Mouse (Mus musculus) midbrain, embryonic 10.5 days (tissue): ENCODE measurements around the gene Deup1. TPM values are rescaled to one million over a fixed set of nuclear protein-coding genes. Genes with fewer than 3 reads are reported as not detected.

Experiments
- DNase-seq: peaks from one replicate; pipeline ENCODE4 v3.0.0-alpha.2; 2017; ENCODE audit warnings: low spot score
- H3K27ac ChIP-seq: fragments of 300-500 bp; sonication (generic); replicated peaks from 2 replicates; pipeline ENCODE4 v1.5.1; 2016; ENCODE audit warnings: mild to moderate bottlenecking
- H3K27me3 ChIP-seq: fragments of 300-500 bp; sonication (generic); 2 replicates; pipeline ENCODE4 v1.6.1; 2016; ENCODE audit warnings: low read depth, mild to moderate bottlenecking; ENCODE audit not compliant: poor library complexity, severe bottlenecking
- H3K36me3 ChIP-seq: fragments of 300-500 bp; sonication (generic); 2 replicates; pipeline ENCODE4 v1.6.1; 2016; ENCODE audit warnings: mild to moderate bottlenecking, moderate library complexity
- H3K4me1 ChIP-seq: fragments of 300-500 bp; sonication (generic); 2 replicates; pipeline ENCODE4 v1.6.1; 2016
- H3K4me3 ChIP-seq: fragments of 300-500 bp; sonication (generic); 2 replicates; pipeline ENCODE4 v1.5.1; 2016; ENCODE audit warnings: mild to moderate bottlenecking, moderate library complexity
- H3K9me3 ChIP-seq: fragments of 300-500 bp; sonication (generic); replicated peaks from 2 replicates; pipeline ENCODE4 v1.6.1; 2016; ENCODE audit warnings: mild to moderate bottlenecking
- WGBS: fragments of 180-500 bp; shearing (Covaris S2); methylation state at CpG from one replicate; pipeline ENCODE4 v1.1.7; 2016; 5-methylcytosine and 5-hydroxymethylcytosine counted together
- polyA plus RNA-seq: library from polyadenylated mRNA; unstranded; fragments of >200 nt; fragmentation: Nextera tagmentation; extraction: Ambion mirVana; gene quantifications from 2 replicates; pipeline ENCODE4 v1.2.1, GENCODE M21; 2016

Gene Deup1
- polyA plus RNA-seq, 1 experiment from 2014 or later = 0.48 TPM

GRCm38 (mm10) chr9:15525246-15525645, 102.5 kb downstream of the Deup1 start:
- no peak for DNase-seq
- Histone ChIP-seq H3K9me3 (no peaks in the 10 kb centered on the region), H3K4me1 (peaks cover 9% of the 10 kb centered on the region), H3K27me3 (no peaks in the 10 kb centered on the region), H3K4me3 (no peak overlapping the region), H3K27ac (no peak overlapping the region), H3K36me3 (peaks cover 4% of the 10 kb centered on the region; the same call in 1 of the 2 replicates)
- WGBS = 81% methylated on average over 8 of the region's 8 CpGs

GRCm38 (mm10) chr9:15523646-15524045, 104.1 kb downstream of the Deup1 start:
- H3K27me3 ChIP-seq = no peaks in the 10 kb centered on the region
- H3K36me3 ChIP-seq = peaks cover 4% of the 10 kb centered on the region; the same call in 1 of the 2 replicates
- DNase-seq = no peak
- 89% methylated on average over 6 of the region's 6 CpGs for WGBS
- no peaks in the 10 kb centered on the region for H3K9me3 ChIP-seq
- H3K27ac ChIP-seq = no peak overlapping the region
- 0 out of 2 replicates have a peak, but pooled peaks cover under 1% of the 10 kb centered on the region for H3K4me1 ChIP-seq
- H3K4me3 ChIP-seq = no peak overlapping the region

GRCm38 (mm10) chr9:15522887-15523286, 104.8 kb downstream of the Deup1 start:
- H3K4me1 ChIP-seq = no peaks in the 10 kb centered on the region
- 90% methylated on average over 5 of the region's 5 CpGs for WGBS
- no peaks in the 10 kb centered on the region for H3K9me3 ChIP-seq
- no peak overlapping the region for H3K4me3 ChIP-seq
- H3K36me3 ChIP-seq = peaks cover 4% of the 10 kb centered on the region; the same call in 1 of the 2 replicates
- no peak for DNase-seq
- H3K27me3 ChIP-seq = no peaks in the 10 kb centered on the region
- H3K27ac ChIP-seq = no peak overlapping the region

GRCm38 (mm10) chr9:15522348-15522747, 105.4 kb downstream of the Deup1 start:
- Histone ChIP-seq H3K9me3 (no peaks in the 10 kb centered on the region), H3K36me3 (peaks cover 4% of the 10 kb centered on the region; the same call in 1 of the 2 replicates), H3K4me1 (no peaks in the 10 kb centered on the region), H3K27me3 (no peaks in the 10 kb centered on the region), H3K4me3 (no peak overlapping the region), H3K27ac (no peak overlapping the region)
- WGBS = 93% methylated on average over 10 of the region's 10 CpGs
- no peak for DNase-seq

GRCm38 (mm10) chr9:15517979-15518378, 109.8 kb downstream of the Deup1 start:
- H3K9me3 ChIP-seq = no peaks in the 10 kb centered on the region
- no peak for DNase-seq
- 83% methylated on average over 4 of the region's 4 CpGs for WGBS
- H3K4me3 ChIP-seq = no peak overlapping the region
- no peak overlapping the region for H3K27ac ChIP-seq
- no peaks in the 10 kb centered on the region for H3K27me3 ChIP-seq
- H3K4me1 ChIP-seq = peaks cover 8% of the 10 kb centered on the region
- H3K36me3 ChIP-seq = no peaks in the 10 kb centered on the region

GRCm38 (mm10) chr9:15516007-15516406, 111.7 kb downstream of the Deup1 start:
- H3K27me3 ChIP-seq = no peaks in the 10 kb centered on the region
- no peaks in the 10 kb centered on the region for H3K9me3 ChIP-seq
- peaks cover 16% of the 10 kb centered on the region for H3K4me1 ChIP-seq
- no peaks in the 10 kb centered on the region for H3K36me3 ChIP-seq
- WGBS = 85% methylated on average over 2 of the region's 2 CpGs
- DNase-seq = no peak
- no peak overlapping the region for H3K4me3 ChIP-seq
- no peak overlapping the region for H3K27ac ChIP-seq

- H3K4me1 ChIP-seq = peaks cover 24% of the 10 kb centered on the region
- DNase-seq = no peak
- H3K9me3 ChIP-seq = no peaks in the 10 kb centered on the region
- H3K27ac ChIP-seq = no peak overlapping the region
- whole genome bisulfite sequencing = 61% methylated on average over 7 of the region's 7 CpGs
- no peaks in the 10 kb centered on the region for H3K27me3 ChIP-seq
- H3K4me3 ChIP-seq = no peak overlapping the region
- no peaks in the 10 kb centered on the region for H3K36me3 ChIP-seq
Measured at GRCm38 (mm10) chr9:15512918-15513317, 114.8 kb downstream of the Deup1 start.

- no peaks in the 10 kb centered on the region for H3K27me3 ChIP-seq
- H3K27ac ChIP-seq = no peak overlapping the region
- H3K36me3 ChIP-seq = no peaks in the 10 kb centered on the region
- H3K4me3 ChIP-seq = no peak overlapping the region
- H3K4me1 ChIP-seq = peaks cover 38% of the 10 kb centered on the region
- DNase-seq = no peak
- WGBS = 81% methylated on average over 3 of the region's 3 CpGs
- no peaks in the 10 kb centered on the region for H3K9me3 ChIP-seq
Measured at GRCm38 (mm10) chr9:15510557-15511310, 117.0 kb downstream of the Deup1 start.

Other genes starting within 250 kb of the Deup1 start
- gene Smco4, start 134.5 kb downstream of the Deup1 start, polyA plus RNA-seq = 1.3 and 2.2 TPM in 2 replicates
- 9.4 and 12.3 TPM in 2 replicates for gene Slc36a4, start 81.8 kb upstream of the Deup1 start, polyA plus RNA-seq
- gene Mtnr1b, start 246.6 kb upstream of the Deup1 start, polyA plus RNA-seq = not detected in 2 replicates